Mouse (Mus musculus) CH12.LX (cell line): ENCODE measurements around the gene Ccdc182. TPM values are rescaled to one million over a fixed set of nuclear protein-coding genes. Genes with fewer than 3 reads are reported as not detected.

Experiments
- DNase-seq: peaks from one replicate; pipeline ENCODE4 v3.0.0-alpha.2; 2013; ENCODE audit errors: extremely low read depth
- H3K27ac ChIP-seq: 2 replicates; pipeline ENCODE4 v1.5.1; 2012; ENCODE audit warnings: low read depth, mild to moderate bottlenecking, control low read depth, moderate library complexity; ENCODE audit not compliant: insufficient read depth
- H3K27me3 ChIP-seq: replicated peaks from 2 replicates; pipeline ENCODE3; 2012; ENCODE audit warnings: inconsistent platforms
- H3K36me3 ChIP-seq, 2 experiments: replicated peaks in 1 of 2; 2 replicates each; pipeline versions ENCODE3 to v1.6.1; 2012; ENCODE audit warnings: inconsistent platforms in 1 of 2, low read length in 1 of 2, mild to moderate bottlenecking in 1 of 2, mixed read lengths in 1 of 2, moderate library complexity in 1 of 2; ENCODE audit not compliant: control insufficient read depth in 1 of 2, insufficient read depth in 1 of 2
- H3K4me1 ChIP-seq, 2 experiments: 2 replicates each; pipeline ENCODE4 v1.6.1; 2012; ENCODE audit warnings: inconsistent platforms in 1 of 2, moderate library complexity in 1 of 2; ENCODE audit not compliant: insufficient read depth in 2 of 2, control insufficient read depth in 1 of 2
- H3K4me2 ChIP-seq: 2 replicates; pipeline ENCODE4 v1.6.1; 2012; ENCODE audit warnings: low read depth, mild to moderate bottlenecking, control low read depth; ENCODE audit not compliant: poor library complexity, insufficient read depth, severe bottlenecking
- H3K4me3 ChIP-seq, 3 experiments: fragments of 150-350 bp in 1 of 3; sonication (generic) in 1 of 3; replicated peaks in 1 of 3; 2 replicates each; pipeline versions ENCODE3 to v1.5.1; 2011 to 2012; ENCODE audit warnings: low read depth in 2 of 3, low read length in 2 of 3, mild to moderate bottlenecking in 2 of 3, moderate library complexity in 2 of 3, control low read depth in 1 of 3, improper control_type of control experiment in 1 of 3, inconsistent platforms in 1 of 3, mixed read lengths in 1 of 3; ENCODE audit not compliant: poor library complexity in 1 of 3
- H3K79me2 ChIP-seq: replicated peaks from 2 replicates; pipeline ENCODE4 v1.6.1; 2012; ENCODE audit warnings: mild to moderate bottlenecking, moderate library complexity; ENCODE audit not compliant: control insufficient read depth, poor library complexity, insufficient read depth, severe bottlenecking; ENCODE audit errors: extremely low read depth
- H3K9ac ChIP-seq: 2 replicates; pipeline ENCODE4 v1.6.1; 2012; ENCODE audit warnings: low read depth, mild to moderate bottlenecking, control low read depth, moderate library complexity; ENCODE audit not compliant: insufficient read depth
- H3K9me3 ChIP-seq: replicated peaks from 2 replicates; pipeline ENCODE3; 2012; ENCODE audit warnings: low read length, inconsistent platforms, mixed read lengths
- BHLHE40 ChIP-seq: IDR thresholded peaks from 2 replicates; pipeline ENCODE4 v1.6.1; 2011; ENCODE audit warnings: mild to moderate bottlenecking, low read depth, low read length, improper control_type of control experiment
- CHD2 ChIP-seq: IDR thresholded peaks from 2 replicates; pipeline ENCODE4 v1.6.1; 2011; ENCODE audit warnings: low read length, improper control_type of control experiment
- CTCF ChIP-seq, 2 experiments: IDR thresholded peaks in 1 of 2; conservative IDR thresholded peaks in 1 of 2; 2 replicates each; pipeline ENCODE4 v1.5.1; 2011 to 2012; ENCODE audit warnings: low read depth in 2 of 2, low read length in 2 of 2, improper control_type of control experiment in 1 of 2, inconsistent platforms in 1 of 2, mild to moderate bottlenecking in 1 of 2, moderate library complexity in 1 of 2
- E2F4 ChIP-seq: IDR thresholded peaks from 2 replicates; pipeline ENCODE4 v1.6.1; 2011; ENCODE audit warnings: low read depth, low read length, improper control_type of control experiment; ENCODE audit not compliant: insufficient replicate concordance
- ELF1 ChIP-seq: IDR thresholded peaks from 2 replicates; pipeline ENCODE4 v1.6.1; 2014; ENCODE audit warnings: low read depth, mild to moderate bottlenecking, inconsistent platforms, low read length, improper control_type of control experiment
- ETS1 ChIP-seq: conservative IDR thresholded peaks from 2 replicates; pipeline ENCODE4 v1.6.1; 2012; ENCODE audit warnings: low read depth, mild to moderate bottlenecking, inconsistent platforms, low read length, improper control_type of control experiment, moderate library complexity
- HCFC1 ChIP-seq: IDR thresholded peaks from 2 replicates; pipeline ENCODE4 v1.6.1; 2012; ENCODE audit warnings: low read depth, mild to moderate bottlenecking, inconsistent platforms, low read length, improper control_type of control experiment
- KAT2A ChIP-seq: IDR thresholded peaks from 2 replicates; pipeline ENCODE4 v1.6.1; 2012; ENCODE audit warnings: low read length, improper control_type of control experiment, inconsistent platforms; ENCODE audit not compliant: insufficient replicate concordance
- MAFK ChIP-seq: IDR thresholded peaks from 2 replicates; pipeline ENCODE4 v1.6.1; 2011; ENCODE audit warnings: low read length, improper control_type of control experiment; ENCODE audit not compliant: insufficient replicate concordance
- MAZ ChIP-seq: IDR thresholded peaks from 2 replicates; pipeline ENCODE4 v1.6.1; 2012; ENCODE audit warnings: low read depth, mild to moderate bottlenecking, inconsistent platforms, low read length, improper control_type of control experiment, moderate library complexity
- MEF2A ChIP-seq: IDR thresholded peaks from 2 replicates; pipeline ENCODE4 v1.6.1; 2014; ENCODE audit warnings: low read depth, mild to moderate bottlenecking, inconsistent platforms, low read length, improper control_type of control experiment, borderline replicate concordance
- MYC ChIP-seq: IDR thresholded peaks from 2 replicates; pipeline ENCODE4 v1.6.1; 2011; ENCODE audit warnings: low read depth, mild to moderate bottlenecking, improper control_type of control experiment, low read length
- PAX5 ChIP-seq: IDR thresholded peaks from 2 replicates; pipeline ENCODE4 v1.6.1; 2012; ENCODE audit warnings: low read length, inconsistent platforms, mixed read lengths
- POLR2A ChIP-seq: IDR thresholded peaks from 2 replicates; pipeline ENCODE4 v1.6.1; 2011; ENCODE audit warnings: low read depth, mild to moderate bottlenecking, improper control_type of control experiment, low read length
- POLR2AphosphoS2 ChIP-seq: IDR thresholded peaks from 2 replicates; pipeline ENCODE4 v1.6.1; 2011; ENCODE audit warnings: low read depth, low read length, improper control_type of control experiment
- RAD21 ChIP-seq: IDR thresholded peaks from 2 replicates; pipeline ENCODE4 v1.6.1; 2011; ENCODE audit warnings: low read depth, mild to moderate bottlenecking, low read length, improper control_type of control experiment, moderate library complexity
- SIN3A ChIP-seq: IDR thresholded peaks from 2 replicates; pipeline ENCODE4 v1.6.1; 2012; ENCODE audit warnings: low read length, improper control_type of control experiment, inconsistent platforms
- TBP ChIP-seq: conservative IDR thresholded peaks from 2 replicates; pipeline ENCODE4 v1.6.1; 2011; ENCODE audit warnings: low read depth, low read length, improper control_type of control experiment
- TCF12 ChIP-seq: IDR thresholded peaks from 2 replicates; pipeline ENCODE4 v1.6.1; 2014; ENCODE audit warnings: low read depth, mild to moderate bottlenecking, inconsistent platforms, low read length, improper control_type of control experiment
- ZKSCAN1 ChIP-seq: IDR thresholded peaks from 2 replicates; pipeline ENCODE4 v1.6.1; 2012; ENCODE audit warnings: low read depth, inconsistent platforms, low read length, improper control_type of control experiment, borderline replicate concordance
- ZMIZ1 ChIP-seq: IDR thresholded peaks from 2 replicates; pipeline ENCODE4 v1.6.1; 2012; ENCODE audit warnings: low read depth, mild to moderate bottlenecking, inconsistent platforms, low read length, improper control_type of control experiment
- dilution Hi-C: fragments of 300-500 bp; cut with MboI; formaldehyde crosslinking; loops from 2 replicates; pipeline ENCODE4 v1.14.3; 2020; ENCODE audit warnings: low sequenced_read_pairs; ENCODE audit not compliant: extremely low pct_unique_long_range_greater_than_20kb, extremely low pct_ligation_motif_present
- in situ Hi-C: fragments of 300-500 bp; cut with MboI; formaldehyde crosslinking; loops from 3 replicates; pipeline ENCODE4 v1.14.3; 2019; ENCODE audit warnings: low sequenced_read_pairs, low pct_ligation_motif_present, low pct_unique_long_range_greater_than_20kb, mixed read lengths
- polyA plus RNA-seq: library from polyadenylated mRNA; unstranded; fragments of >175 nt; gene quantifications from 2 replicates; pipeline ENCODE4 v1.2.1, GENCODE M21; 2012; ENCODE audit warnings: low read depth; ENCODE audit not compliant: insufficient read length
- total RNA-seq, 2 experiments: library from RNA; depleted of rRNA; stranded (reverse); fragments of 300-350 nt in 1 of 2; fragments of >200 nt in 1 of 2; gene quantifications; 2 replicates each; pipeline ENCODE4 v1.2.3; 2012 to 2014

Ccdc182 gene
- total and polyA plus RNA-seq, 3 experiments: not detected

GRCm38 (mm10) chr11:88318850-88319249 lies 25.0 kb downstream of the Ccdc182 start:
- no peaks in the 10 kb centered on the region for H3K36me3 ChIP-seq
- in situ Hi-C loops: no loop called here
- H3K79me2 ChIP-seq: no peaks in the 10 kb centered on the region
- no peak overlapping the region for H3K27ac ChIP-seq
- H3K9ac ChIP-seq: no peak overlapping the region
- TF ChIP-seq CTCF (conservative IDR thresholded peaks at IDR 0.05 in 1 of 2, IDR thresholded peaks at IDR 0.05 in 1 of 2; ENCODE audit: low read depth in 2 of 2, low read length in 2 of 2) (no peak), HCFC1 (no peak), MEF2A (no peak), POLR2AphosphoS2 (no peak), KAT2A (no peak), ZKSCAN1 (no peak), TBP (no peak), MYC (no peak), POLR2A (no peak)
- H3K27me3 ChIP-seq: no peaks in the 10 kb centered on the region
- no peak overlapping the region for H3K4me3 ChIP-seq
- no peak for DNase-seq
- H3K9me3 ChIP-seq: no peaks in the 10 kb centered on the region
- no peak overlapping the region for H3K4me2 ChIP-seq
- dilution Hi-C loops: no loop called here
- no peaks in the 10 kb centered on the region for H3K4me1 ChIP-seq

GRCm38 (mm10) chr11:88327016-88327415 lies 33.2 kb downstream of the Ccdc182 start:
- in situ Hi-C loops: no loop called here
- no peak for DNase-seq
- Histone ChIP-seq H3K9me3 (no peaks in the 10 kb centered on the region), H3K9ac (no peak overlapping the region), H3K27ac (no peak overlapping the region), H3K79me2 (no peaks in the 10 kb centered on the region), H3K27me3 (no peaks in the 10 kb centered on the region), H3K36me3 (no peaks in the 10 kb centered on the region), H3K4me3 (no peak overlapping the region)
- TF ChIP-seq CHD2 (no peak), ETS1 (no peak), MAFK (no peak), SIN3A (no peak), ELF1 (no peak), CTCF (conservative IDR thresholded peaks at IDR 0.05 in 1 of 2, IDR thresholded peaks at IDR 0.05 in 1 of 2; ENCODE audit: low read depth in 2 of 2, low read length in 2 of 2) (no peak), ZKSCAN1 (no peak), E2F4 (no peak), BHLHE40 (no peak), ZMIZ1 (no peak), RAD21 (no peak), PAX5 (no peak), MAZ (no peak), TCF12 (no peak)
- TF ChIP-seq, all 38 proteins: peak for 0
- dilution Hi-C loops: no loop called here
- no peak overlapping the region for H3K4me2 ChIP-seq
- peaks cover 0 to 3% of the 10 kb centered on the region in 2 experiments; a peak in 2 of 4 replicates for H3K4me1 ChIP-seq
